Mouse (Mus musculus): ENCODE results near the gene Ei24. TPM values are rescaled to one million over a fixed set of nuclear protein-coding genes. Genes with fewer than 3 reads are reported as not detected.

Gene Ei24
- total RNA-seq, 2 experiments from 2014 or later, result 6.7 to 9.6 TPM

DNA sequence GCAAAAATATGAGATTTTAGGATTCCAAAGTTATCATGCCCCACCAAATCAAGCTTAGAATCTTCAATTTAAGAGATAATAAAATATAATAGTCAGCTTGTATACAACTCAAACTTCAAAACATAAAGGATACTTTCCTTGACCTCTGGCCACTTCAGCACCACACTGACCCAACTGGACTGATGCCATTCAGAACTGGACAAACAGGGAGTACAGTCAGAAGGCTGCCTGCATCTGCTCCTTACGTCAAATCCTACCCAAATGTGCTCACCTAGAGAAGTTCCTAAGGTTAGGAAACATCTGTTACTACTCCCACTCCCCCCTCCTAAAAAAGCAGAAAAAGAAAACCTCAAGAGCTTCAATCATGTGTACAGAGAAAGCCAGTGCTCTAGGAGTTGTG, 1.6 kb downstream of the Ei24 start:
- ATAC-seq (replicated peaks; ENCODE audit: low FRiP score, poor library complexity, severe bottlenecking), result no peak

GRCm38 (mm10) chr9:36794487-36794886, 2.7 kb downstream of the Ei24 start:
- no peak for ATAC-seq (replicated peaks; ENCODE audit: low FRiP score, poor library complexity, severe bottlenecking)

- ATAC-seq (replicated peaks; ENCODE audit: low FRiP score, poor library complexity, severe bottlenecking), result no peak
These were observed 5.0 kb downstream of the Ei24 start for GRCm38 (mm10) chr9:36792191-36792590.

DNA sequence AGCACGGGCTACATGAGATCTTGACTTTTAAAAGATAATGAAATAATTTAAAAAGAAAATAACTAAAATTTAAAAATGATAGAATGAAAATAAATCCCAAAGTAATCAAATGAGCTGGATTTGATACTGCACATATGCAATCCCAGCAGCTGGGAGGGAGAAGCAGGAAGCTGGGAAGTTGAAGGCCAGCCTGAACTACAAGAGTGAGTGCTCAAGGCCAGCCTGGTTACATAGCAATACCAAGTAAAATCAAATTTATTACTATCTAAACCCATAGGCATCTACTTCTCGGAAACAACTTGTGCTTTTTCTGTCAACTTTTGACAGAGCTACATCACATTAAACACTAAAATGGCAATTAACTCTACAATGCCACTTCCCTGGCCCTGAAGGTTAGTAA, 13.3 kb downstream of the Ei24 start:
- no peak for ATAC-seq (replicated peaks; ENCODE audit: low FRiP score, poor library complexity, severe bottlenecking)

GRCm38 (mm10) chr9:36769048-36769413, 28.2 kb downstream of the Ei24 start:
- ATAC-seq (replicated peaks; ENCODE audit: low FRiP score, poor library complexity, severe bottlenecking), result no peak

GRCm38 (mm10) chr9:36768156-36769047, 28.8 kb downstream of the Ei24 start:
- ATAC-seq (replicated peaks; ENCODE audit: low FRiP score, poor library complexity, severe bottlenecking), result peak; percentile 53

DNA sequence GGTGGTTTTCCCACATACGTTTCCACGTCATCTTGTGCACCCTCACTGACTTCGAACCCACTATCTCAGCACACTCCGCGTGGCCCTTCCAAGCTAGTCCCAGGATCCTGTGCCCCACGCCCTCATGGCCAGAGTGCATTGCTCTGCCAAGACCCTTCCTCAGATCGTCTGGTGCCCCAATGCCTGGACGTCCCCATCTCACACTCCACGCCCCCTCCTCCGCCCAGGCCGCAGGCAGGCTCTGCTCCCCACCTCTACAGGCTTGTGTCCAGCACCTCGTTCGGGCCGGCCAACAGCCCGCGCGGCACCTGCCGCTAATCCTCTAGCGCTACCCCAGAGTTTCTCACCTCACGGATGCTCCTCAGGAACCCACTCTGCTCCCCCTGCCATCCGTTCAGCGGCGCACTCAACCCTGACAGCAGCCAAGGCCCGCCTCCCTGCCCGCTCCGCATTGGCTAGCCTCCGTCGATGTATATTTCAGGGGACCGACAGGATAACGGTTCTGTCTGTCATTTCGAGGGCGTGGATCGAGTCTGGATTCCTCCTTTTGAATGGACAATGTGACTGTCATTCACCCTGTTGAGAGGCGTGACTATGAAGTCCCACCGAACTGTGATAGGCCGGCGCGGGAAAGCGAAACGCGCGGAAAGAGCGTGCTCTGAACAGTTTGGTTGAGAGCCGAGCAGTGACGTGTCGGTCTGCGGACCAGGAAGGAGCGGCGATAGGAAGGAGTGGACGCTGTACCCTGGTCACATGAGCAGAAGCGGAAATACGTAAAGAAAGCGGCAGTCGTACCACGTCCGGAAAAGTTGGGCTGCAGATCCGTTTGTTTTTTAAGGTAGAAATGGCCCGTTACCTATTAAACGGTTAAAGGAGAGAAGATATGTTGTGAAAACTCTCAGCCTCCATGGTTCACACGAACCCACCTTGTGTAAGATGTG, 29.7 kb downstream of the Ei24 start, which contains the start of gene Stt3a:
Gene Stt3a (minus strand): TSS at position 477 of the 941 bp plus-strand sequence.
- peak; percentile 96 for ATAC-seq (replicated peaks; ENCODE audit: low FRiP score, poor library complexity, severe bottlenecking)

DNA sequence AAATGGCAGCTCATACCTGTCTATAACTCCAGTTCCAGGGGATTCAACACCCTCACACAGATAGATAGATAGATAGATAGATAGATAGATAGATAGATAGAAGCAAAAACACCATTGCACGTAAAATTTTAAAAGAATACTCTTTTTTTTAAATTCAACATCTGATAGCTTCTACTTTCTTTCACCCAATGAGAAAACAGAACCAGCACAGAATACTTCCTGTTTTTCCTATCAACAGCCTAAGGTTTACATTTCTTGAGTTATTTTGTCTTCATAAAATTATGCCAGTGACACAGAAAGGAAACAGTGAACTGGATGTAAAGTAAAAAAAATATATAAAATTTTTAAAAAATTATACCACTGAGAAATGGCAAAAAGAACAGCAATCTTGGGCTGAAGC, 32.8 kb downstream of the Ei24 start:
- no peak for ATAC-seq (replicated peaks; ENCODE audit: low FRiP score, poor library complexity, severe bottlenecking)

Other genes with a start within 250 kb of the Ei24 start
- gene Gm17689, start 214.8 kb downstream of the Ei24 start, total RNA-seq (2015; ENCODE audit: low replicate concordance), result not detected in 2 replicates
- gene Gm17689, start 214.8 kb downstream of the Ei24 start, total RNA-seq (2017; ENCODE audit: low replicate concordance), result not detected in 2 replicates
- not detected in 2 replicates for gene A630095E13Rik, start 154.0 kb downstream of the Ei24 start, total RNA-seq (2015; ENCODE audit: low replicate concordance)
- gene A630095E13Rik, start 154.0 kb downstream of the Ei24 start, total RNA-seq (2017; ENCODE audit: low replicate concordance), result not detected in 2 replicates
- gene Acrv1, start 104.2 kb downstream of the Ei24 start, total RNA-seq (2015; ENCODE audit: low replicate concordance), result not detected in 2 replicates
- gene Acrv1, start 104.2 kb downstream of the Ei24 start, total RNA-seq (2017; ENCODE audit: low replicate concordance), result not detected in 2 replicates
- 14.8 and 37.3 TPM in 2 replicates for gene Chek1, start 70.3 kb downstream of the Ei24 start, total RNA-seq (2015; ENCODE audit: low replicate concordance)
- gene Chek1, start 70.3 kb downstream of the Ei24 start, total RNA-seq (2017; ENCODE audit: low replicate concordance), result 23.0 and 27.6 TPM in 2 replicates
- gene Stt3a, start 29.7 kb downstream of the Ei24 start, total RNA-seq (2015; ENCODE audit: low replicate concordance), result 96.4 and 165 TPM in 2 replicates
- 169 and 238 TPM in 2 replicates for gene Stt3a, start 29.7 kb downstream of the Ei24 start, total RNA-seq (2017; ENCODE audit: low replicate concordance)
- gene Fez1, start 24.5 kb upstream of the Ei24 start, total RNA-seq (2015; ENCODE audit: low replicate concordance), result not detected in 2 replicates
- not detected in 2 replicates for gene Fez1, start 24.5 kb upstream of the Ei24 start, total RNA-seq (2017; ENCODE audit: low replicate concordance)

Data from erythroid progenitor cell, adult 5-6 weeks (primary cell).